Mouse (Mus musculus): Measurements from ENCODE around the gene Samd7. TPM values are rescaled to one million over a fixed set of nuclear protein-coding genes. Genes with fewer than 3 reads are reported as not detected.

Gene Samd7
- polyA plus RNA-seq, 1 experiment from 2014 or later = not detected

DNA sequence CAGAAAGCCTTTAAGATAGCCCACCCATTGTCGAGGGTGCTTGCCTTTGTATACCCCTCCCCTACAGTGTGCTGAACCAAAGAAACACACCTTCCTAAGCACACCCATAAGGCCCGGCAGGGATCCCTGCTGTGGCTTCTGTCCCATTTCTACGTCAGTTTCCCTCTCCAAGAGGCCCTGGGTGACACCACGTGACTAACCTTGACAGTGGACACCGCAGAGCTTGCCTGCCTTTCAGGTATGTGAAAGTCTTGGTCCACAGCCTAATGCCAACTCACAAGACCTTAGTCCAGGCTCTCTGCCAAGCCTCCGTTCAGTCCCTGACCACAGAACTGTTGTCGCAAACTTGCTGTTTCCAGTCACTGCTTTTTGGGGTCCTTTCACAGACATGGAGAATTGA is 20.1 kb downstream of the Samd7 start:
- Histone ChIP-seq H3K4me2 (replicated peaks) (no peak overlapping the region), H3K27ac (no peak overlapping the region)
- WGBS = 79% methylated on average over 7 of the region's 7 CpGs

DNA sequence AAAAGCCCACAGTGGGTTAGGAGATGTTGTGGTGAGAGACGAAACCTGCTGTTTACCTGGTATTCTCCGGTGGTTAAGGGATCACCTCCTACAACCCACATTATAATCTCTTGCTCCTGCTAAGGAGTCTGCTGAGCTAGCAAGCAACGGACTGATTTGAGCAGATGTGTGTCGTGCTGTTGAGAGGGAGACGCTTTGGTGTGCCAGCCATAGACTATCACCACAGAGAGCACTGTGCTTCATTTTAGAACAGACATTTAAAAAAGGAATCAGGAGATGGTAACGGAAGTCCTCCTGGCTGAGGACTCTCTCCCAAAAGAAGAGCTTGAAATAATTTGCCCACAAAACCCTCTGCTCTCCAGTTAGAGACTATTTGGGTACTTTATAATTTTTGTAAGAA is 21.2 kb downstream of the Samd7 start:
- Histone ChIP-seq H3K4me2 (replicated peaks) (no peak overlapping the region), H3K9me3 (replicated peaks) (no peaks in the 10 kb centered on the region), H3K27ac (no peak overlapping the region), H3K36me3 (no peaks in the 10 kb centered on the region), H3K4me1 (no peaks in the 10 kb centered on the region), H3K4me3 (no peak overlapping the region), H3K9ac (no peak overlapping the region), H3K27me3 (no peaks in the 10 kb centered on the region)
- 94% methylated on average over 6 of the region's 6 CpGs for WGBS
- ATAC-seq (ENCODE audit: low FRiP score) = no peak

More for the DNA sequence above, 20.1 kb downstream of the Samd7 start:
- Histone ChIP-seq H3K9ac (no peak overlapping the region), H3K9me3 (replicated peaks) (no peaks in the 10 kb centered on the region), H3K27me3 (no peaks in the 10 kb centered on the region), H3K4me1 (no peaks in the 10 kb centered on the region), H3K4me3 (no peak overlapping the region), H3K36me3 (no peaks in the 10 kb centered on the region)
- ATAC-seq (ENCODE audit: low FRiP score) = no peak

DNA sequence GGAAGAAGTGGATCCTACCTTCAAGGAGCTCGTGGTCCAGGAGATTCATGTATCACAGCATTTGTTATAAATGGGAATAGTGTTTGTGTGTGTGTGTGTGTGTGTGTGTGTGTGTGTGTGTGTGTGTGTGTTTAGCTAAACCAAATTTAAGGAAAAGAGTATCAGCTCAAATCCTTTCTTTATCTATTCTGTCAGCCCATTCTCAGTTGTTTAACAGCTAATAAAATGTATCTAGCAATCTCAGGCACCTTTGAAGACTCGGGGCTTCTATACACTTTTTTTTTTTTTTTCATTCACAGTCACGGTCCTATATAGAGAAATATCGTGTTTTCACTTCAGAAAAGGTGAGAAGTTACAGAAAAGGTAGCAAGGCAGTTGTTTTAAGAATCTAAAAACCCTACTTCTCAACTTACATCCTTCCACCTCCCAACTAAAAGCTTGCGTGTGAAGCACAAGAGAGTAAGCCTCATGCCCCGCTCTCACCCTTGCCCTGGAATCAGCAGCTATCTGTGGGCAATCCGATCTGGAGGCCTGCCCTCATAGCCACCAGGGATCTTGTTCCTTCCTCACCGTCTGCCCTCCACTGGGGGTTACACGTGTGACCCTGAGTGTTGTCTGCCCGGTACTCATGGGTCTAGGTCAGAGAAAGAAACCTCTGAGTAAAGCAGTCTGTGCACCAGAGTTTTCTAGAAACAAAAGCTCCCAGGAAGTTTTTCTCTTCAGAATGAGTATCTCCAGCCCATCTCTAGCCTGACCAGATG is 23.8 kb downstream of the Samd7 start:
- no peaks in the 10 kb centered on the region for H3K9me3 ChIP-seq (replicated peaks)
- H3K4me2 ChIP-seq (replicated peaks) = no peak overlapping the region
- H3K9ac ChIP-seq = no peak overlapping the region
- H3K27ac ChIP-seq = no peak overlapping the region
- H3K4me3 ChIP-seq = no peak overlapping the region
- 64% methylated on average over 10 of the region's 10 CpGs for WGBS
- no peak for ATAC-seq (ENCODE audit: low FRiP score)
- no peaks in the 10 kb centered on the region for H3K27me3 ChIP-seq
- no peaks in the 10 kb centered on the region for H3K36me3 ChIP-seq
- H3K4me1 ChIP-seq = no peaks in the 10 kb centered on the region

- no peak overlapping the region for H3K27ac ChIP-seq
- 95% methylated on average over 1 of the region's 1 CpGs for WGBS
- no peaks in the 10 kb centered on the region for H3K9me3 ChIP-seq (replicated peaks)
- ATAC-seq (ENCODE audit: low FRiP score) = no peak
- no peaks in the 10 kb centered on the region for H3K27me3 ChIP-seq
- H3K4me3 ChIP-seq = no peak overlapping the region
- H3K4me1 ChIP-seq = no peaks in the 10 kb centered on the region
- no peak overlapping the region for H3K4me2 ChIP-seq (replicated peaks)
- H3K36me3 ChIP-seq = no peaks in the 10 kb centered on the region
- H3K9ac ChIP-seq = no peak overlapping the region
These were observed 25.5 kb downstream of the Samd7 start for GRCm38 (mm10) chr3:30771560-30771959.

DNA sequence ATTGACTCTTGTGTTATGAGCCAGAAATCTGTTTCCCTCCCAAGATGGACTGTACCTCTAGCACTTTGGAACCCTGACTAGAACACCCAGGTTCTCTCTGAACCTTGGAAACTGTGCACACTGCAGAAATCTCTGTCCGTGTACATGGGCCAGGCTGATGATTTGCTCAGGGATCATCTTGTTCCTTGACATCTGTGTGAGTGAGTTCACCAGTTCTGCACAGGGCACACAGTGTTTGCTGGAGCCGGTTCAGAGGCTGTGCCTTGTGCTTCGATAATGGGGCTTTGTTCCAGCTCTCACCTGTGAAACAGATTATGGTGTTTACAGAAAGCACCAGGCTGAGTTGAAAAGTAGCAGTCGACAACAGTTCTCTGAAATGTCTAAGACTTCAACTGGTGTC is 26.5 kb downstream of the Samd7 start:
- Histone ChIP-seq H3K9ac (no peak overlapping the region), H3K4me3 (no peak overlapping the region), H3K4me1 (no peaks in the 10 kb centered on the region), H3K4me2 (replicated peaks) (no peak overlapping the region), H3K27ac (no peak overlapping the region), H3K9me3 (replicated peaks) (no peaks in the 10 kb centered on the region), H3K27me3 (no peaks in the 10 kb centered on the region), H3K36me3 (no peaks in the 10 kb centered on the region)
- 74% methylated on average over 4 of the region's 4 CpGs for WGBS
- ATAC-seq (ENCODE audit: low FRiP score) = no peak

DNA sequence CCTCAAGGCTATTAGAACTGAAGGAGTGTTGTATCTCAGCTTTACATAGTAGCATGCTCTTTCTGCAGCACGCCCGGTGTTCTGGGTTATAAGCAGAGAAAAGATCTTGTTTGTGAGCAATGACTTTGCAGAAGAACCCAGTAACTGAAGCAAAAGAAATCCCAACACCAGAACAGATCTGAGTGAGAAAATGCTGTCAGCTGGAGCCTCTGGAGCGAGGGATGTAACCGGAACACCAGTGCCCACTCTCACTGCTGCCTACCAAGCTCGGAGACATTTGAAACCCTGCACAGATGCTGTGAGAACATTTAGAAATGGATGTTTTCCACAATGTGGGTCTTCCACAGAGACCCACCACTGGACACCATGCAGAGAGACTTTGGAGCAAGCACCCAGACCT is 28.6 kb downstream of the Samd7 start:
- ATAC-seq (ENCODE audit: low FRiP score) = no peak
- Histone ChIP-seq H3K9me3 (replicated peaks) (no peaks in the 10 kb centered on the region), H3K4me1 (no peaks in the 10 kb centered on the region), H3K9ac (no peak overlapping the region), H3K4me3 (no peak overlapping the region), H3K36me3 (no peaks in the 10 kb centered on the region), H3K27ac (no peak overlapping the region), H3K27me3 (no peaks in the 10 kb centered on the region), H3K4me2 (replicated peaks) (no peak overlapping the region)
- WGBS = 87% methylated on average over 5 of the region's 5 CpGs

- no peaks in the 10 kb centered on the region for H3K27me3 ChIP-seq
- H3K4me3 ChIP-seq = no peak overlapping the region
- no peak overlapping the region for H3K27ac ChIP-seq
- no peaks in the 10 kb centered on the region for H3K36me3 ChIP-seq
- no peak for ATAC-seq (ENCODE audit: low FRiP score)
- H3K9me3 ChIP-seq (replicated peaks) = no peaks in the 10 kb centered on the region
- 80% methylated on average over 5 of the region's 5 CpGs for WGBS
- no peak overlapping the region for H3K4me2 ChIP-seq (replicated peaks)
- H3K9ac ChIP-seq = no peak overlapping the region
- H3K4me1 ChIP-seq = no peaks in the 10 kb centered on the region
These were observed 31.9 kb downstream of the Samd7 start for GRCm38 (mm10) chr3:30777984-30778383.

DNA sequence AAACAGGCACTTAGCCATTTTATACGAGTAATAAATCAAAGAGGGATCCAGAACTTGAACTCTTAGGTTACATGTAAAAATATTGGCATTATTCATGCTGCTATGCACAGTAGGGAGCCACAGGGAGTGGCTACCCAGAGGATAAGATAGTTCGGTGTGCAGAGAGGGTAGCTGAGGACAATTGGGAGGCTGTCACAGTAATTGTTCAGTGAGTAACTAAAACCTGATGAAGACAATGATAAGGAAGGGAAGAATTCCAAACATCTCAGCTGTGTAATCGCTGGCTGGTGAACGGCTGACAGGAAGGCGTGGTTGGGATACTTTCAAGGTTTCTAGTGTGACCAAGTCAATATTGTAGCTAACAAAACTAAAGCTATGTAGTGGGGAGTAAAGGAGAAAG is 42.4 kb downstream of the Samd7 start:
- Histone ChIP-seq H3K4me3 (no peak overlapping the region), H3K27ac (no peak overlapping the region), H3K27me3 (no peaks in the 10 kb centered on the region), H3K36me3 (no peaks in the 10 kb centered on the region), H3K4me1 (no peaks in the 10 kb centered on the region), H3K9ac (no peak overlapping the region), H3K9me3 (replicated peaks) (no peaks in the 10 kb centered on the region), H3K4me2 (replicated peaks) (no peak overlapping the region)
- 21% methylated on average over 5 of the region's 5 CpGs for WGBS
- no peak for ATAC-seq (ENCODE audit: low FRiP score)

DNA sequence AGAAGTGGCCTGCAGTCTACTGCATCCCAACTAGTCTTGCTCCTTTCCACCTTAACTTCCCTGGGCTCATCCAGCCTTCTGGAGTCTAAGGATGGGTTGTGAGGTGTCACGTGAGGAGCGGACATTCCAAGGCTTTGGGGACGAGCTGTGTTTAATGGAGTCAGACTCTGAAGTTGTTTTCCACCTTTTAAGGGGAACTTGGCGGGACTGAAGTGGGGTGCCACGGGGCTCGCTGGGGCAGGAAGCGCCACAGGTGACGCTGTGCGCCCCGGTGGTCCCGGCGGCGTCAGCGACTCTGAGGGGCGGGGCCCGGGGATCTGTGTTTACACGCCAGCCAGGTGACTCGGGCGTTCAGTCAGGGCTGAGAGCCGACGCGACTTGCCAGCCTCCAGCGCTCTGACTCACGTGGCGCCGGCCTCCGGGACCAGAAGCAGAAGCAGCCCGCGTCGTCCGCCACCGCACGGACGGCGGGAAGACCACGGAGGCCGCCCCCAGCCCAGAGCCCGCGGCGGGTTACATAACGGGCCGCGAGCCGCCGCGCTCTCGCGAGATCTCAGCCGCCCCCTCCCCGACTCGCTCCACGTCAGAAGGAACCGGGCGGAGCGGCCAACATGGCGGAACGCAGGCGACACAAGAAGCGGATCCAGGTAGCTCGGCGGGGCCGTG is 46.8 kb downstream of the Samd7 start, which contains the start of gene Sec62:
Gene Sec62, plus strand, starts transcription at position 139 of the 666 bp plus-strand sequence.
- peak within 1 kb of the TSS; percentile 73 for H3K4me2 ChIP-seq (replicated peaks)
- H3K4me3 ChIP-seq = peak within 1 kb of the TSS; percentile 96
- under 1% methylated on average over 49 of the region's 62 CpGs for WGBS
- H3K4me1 ChIP-seq = peaks cover 2% of the 10 kb centered on the region; the same call in 1 of the 2 replicates
- peak within 1 kb of the TSS; percentile 94 for H3K27ac ChIP-seq
- no peaks in the 10 kb centered on the region for H3K27me3 ChIP-seq
- peak; percentile 99 for ATAC-seq (ENCODE audit: low FRiP score)
- no peaks in the 10 kb centered on the region for H3K9me3 ChIP-seq (replicated peaks)
- no peaks in the 10 kb centered on the region for H3K36me3 ChIP-seq
- peak within 1 kb of the TSS; percentile 98 for H3K9ac ChIP-seq

DNA sequence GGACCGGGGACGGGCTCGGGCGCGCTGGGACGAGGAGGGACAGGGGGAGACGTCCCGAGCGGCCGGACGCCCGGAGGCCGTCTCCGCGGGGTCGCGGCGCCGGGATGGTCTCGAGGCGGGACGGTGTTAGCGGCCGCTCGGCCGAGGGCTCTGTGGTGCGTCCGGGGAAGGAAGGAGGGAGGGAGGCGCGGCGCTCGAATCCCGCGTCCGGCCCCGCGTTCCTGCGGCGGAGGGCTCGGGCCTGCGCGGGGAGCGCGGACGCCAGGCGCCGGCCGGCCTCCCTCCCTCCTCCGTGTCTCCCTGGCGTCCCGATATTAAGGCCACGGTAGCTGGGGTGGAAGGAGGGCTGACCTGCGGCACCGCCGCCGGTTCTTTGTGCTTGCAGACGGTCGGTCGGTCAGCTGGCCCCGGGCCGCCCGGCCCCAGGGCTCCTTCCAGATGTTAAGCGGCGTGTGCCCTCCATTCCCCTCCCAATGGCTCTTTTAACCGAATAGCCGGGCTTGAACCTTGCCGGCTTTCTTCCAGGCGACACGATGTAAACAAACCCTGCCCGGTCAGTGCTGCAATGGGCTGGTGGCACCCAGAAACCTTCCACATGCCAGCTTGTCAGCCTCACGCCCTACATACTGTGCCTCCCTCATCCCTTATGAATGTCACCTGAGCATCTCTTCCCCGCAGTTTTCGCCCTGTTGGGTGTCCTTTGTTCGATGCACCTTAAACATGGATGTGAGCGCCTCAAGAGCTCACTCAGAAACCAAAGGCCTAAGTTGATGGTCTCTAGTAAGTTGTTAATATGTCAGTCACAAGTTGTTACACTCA is 47.5 kb downstream of the Samd7 start:
- Histone ChIP-seq H3K4me3 (peak overlapping the region; percentile 96), H3K27ac (peak overlapping the region; percentile 94), H3K27me3 (no peaks in the 10 kb centered on the region), H3K4me1 (peaks cover 2% of the 10 kb centered on the region; the same call in 1 of the 2 replicates), H3K4me2 (replicated peaks) (peak overlapping the region; percentile 73), H3K9ac (peak overlapping the region; percentile 98), H3K36me3 (no peaks in the 10 kb centered on the region), H3K9me3 (replicated peaks) (no peaks in the 10 kb centered on the region)
- ATAC-seq (ENCODE audit: low FRiP score) = peak; percentile 94
- WGBS = under 1% methylated on average over 41 of the region's 75 CpGs

DNA sequence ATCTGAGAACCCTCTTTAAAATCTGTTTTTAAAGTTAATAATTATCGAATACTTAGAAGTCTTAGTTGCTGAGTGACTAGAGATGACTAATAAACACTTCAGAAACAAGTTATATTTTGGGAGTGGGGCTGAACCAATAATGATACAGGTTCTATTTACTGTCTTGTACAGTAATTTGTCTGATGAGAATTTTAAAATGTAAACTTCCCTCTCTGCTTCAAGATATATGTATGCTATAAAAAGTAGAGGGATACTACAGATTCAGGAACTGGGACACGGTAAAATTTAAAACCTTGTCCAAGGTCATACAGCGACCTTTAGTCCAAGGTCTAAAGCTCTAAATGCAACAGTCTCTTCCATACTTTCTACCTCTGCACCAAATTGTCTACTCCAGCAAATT is 56.1 kb downstream of the Samd7 start:
- Histone ChIP-seq H3K36me3 (peaks cover 33% of the 10 kb centered on the region), H3K27me3 (no peaks in the 10 kb centered on the region), H3K4me1 (no peaks in the 10 kb centered on the region), H3K27ac (no peak overlapping the region), H3K4me2 (replicated peaks) (no peak overlapping the region), H3K9me3 (replicated peaks) (no peaks in the 10 kb centered on the region), H3K4me3 (no peak overlapping the region), H3K9ac (no peak overlapping the region)
- ATAC-seq (ENCODE audit: low FRiP score) = no peak
- 96% methylated on average over 3 of the region's 3 CpGs for WGBS

GRCm38 (mm10) chr3:30812881-30813280 is 66.8 kb downstream of the Samd7 start:
- no peak overlapping the region for H3K4me3 ChIP-seq
- H3K27ac ChIP-seq = no peak overlapping the region
- ATAC-seq (ENCODE audit: low FRiP score) = no peak
- no peaks in the 10 kb centered on the region for H3K4me1 ChIP-seq
- no peak overlapping the region for H3K4me2 ChIP-seq (replicated peaks)
- H3K27me3 ChIP-seq = no peaks in the 10 kb centered on the region
- H3K9ac ChIP-seq = no peak overlapping the region
- 81% methylated on average over 3 of the region's 3 CpGs for WGBS
- peaks cover 49% of the 10 kb centered on the region for H3K36me3 ChIP-seq
- H3K9me3 ChIP-seq (replicated peaks) = no peaks in the 10 kb centered on the region
